Mouse (Mus musculus): ENCODE data around the gene Vmn1r80.
"Not testable (repeated sequence)": the region's sequence is repeated elsewhere in the genome, so short reads cannot be mapped to it uniquely, and the experiment has no call there.

The Vmn1r80 gene

DNA sequence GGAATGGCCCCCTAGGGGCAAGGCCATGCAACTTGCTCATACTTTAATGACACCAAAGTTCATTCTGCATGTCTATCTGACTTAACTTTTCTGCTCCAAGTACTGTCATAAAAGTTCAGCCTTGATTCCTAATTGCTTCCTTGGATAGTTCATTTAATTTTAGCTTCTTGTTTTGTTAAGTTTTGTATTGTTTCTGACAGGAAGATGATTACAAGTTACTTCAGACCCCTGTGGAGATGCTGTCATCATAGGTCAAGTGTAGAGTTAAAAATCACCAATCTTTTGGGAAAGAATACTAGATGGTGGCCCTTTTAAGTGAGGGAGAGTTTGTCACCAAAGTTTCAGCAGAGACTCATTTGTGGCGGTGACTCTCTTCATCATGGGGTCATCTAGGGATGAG lies at the start of gene Vmn1r80:
Gene Vmn1r80 (plus strand): TSS at position 301 of the 400 bp plus-strand sequence.
- DNase-seq (ENCODE audit: low spot score in 2 of 2) = no peak

DNA sequence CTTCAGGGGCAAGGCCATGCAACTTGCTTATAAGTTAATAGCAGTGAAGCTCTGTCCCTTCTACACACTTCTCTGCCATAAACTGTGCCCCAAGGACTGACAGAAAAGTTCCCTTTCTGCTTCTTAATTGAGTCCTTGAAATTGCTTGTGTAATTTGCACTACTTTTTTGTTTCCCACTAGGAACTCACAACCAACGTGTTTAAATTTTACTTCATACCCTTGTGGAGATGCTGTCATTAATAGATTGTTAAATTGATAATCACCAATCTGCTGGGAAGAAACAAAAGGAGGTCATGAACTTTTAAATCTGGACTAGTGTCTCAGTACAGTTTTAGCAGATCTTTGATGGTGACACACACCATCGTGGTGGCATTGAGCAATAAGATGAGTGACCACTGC lies 39.1 kb upstream of the Vmn1r80 start, which contains the start of gene Vmn1r78:
Gene Vmn1r78 (plus strand): TSS at position 301 of the 400 bp plus-strand sequence.
- no peak for DNase-seq (ENCODE audit: low spot score in 2 of 2)

DNA sequence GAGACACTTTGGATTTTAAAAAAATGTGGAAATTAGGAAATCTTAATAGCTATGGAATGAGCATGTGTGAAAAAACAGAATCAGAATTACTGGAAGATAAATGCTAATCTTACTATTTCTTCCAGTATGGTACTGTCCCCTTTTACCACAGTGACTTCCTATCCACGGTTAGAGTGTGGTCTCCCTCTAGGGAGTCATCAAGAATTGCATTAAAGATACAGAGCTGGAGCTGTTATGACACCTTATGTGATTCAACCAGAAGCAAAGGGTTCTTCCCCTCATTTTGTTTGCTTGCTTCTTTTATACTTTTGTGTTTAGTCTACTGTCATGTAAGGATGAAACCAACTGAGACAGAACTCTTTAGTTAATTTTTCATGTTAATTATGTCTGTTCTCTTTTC lies 32.6 kb upstream of the Vmn1r80 start:
- not testable (repeated sequence) for DNase-seq (ENCODE audit: low spot score in 2 of 2)

DNA sequence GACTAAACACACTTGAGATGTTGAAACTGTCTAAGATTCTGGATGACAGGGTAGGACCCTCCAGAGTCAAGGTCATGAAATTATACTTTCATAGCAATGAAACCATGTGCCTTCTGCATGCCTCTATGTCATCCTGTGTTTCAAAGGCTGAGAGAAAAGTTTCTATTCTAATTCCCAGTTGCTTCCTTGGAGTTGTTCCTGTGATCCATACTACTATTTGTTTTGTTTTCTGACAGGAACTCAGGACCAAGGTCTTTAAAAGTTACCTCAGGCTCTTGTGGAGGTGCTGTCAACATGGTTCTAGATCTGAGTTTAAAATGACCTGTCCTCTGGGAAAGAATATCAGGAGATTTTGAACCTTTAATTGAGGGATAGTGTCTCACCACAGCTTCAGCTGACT lies 18.1 kb upstream of the Vmn1r80 start, which contains the start of gene Vmn1r79:
Gene Vmn1r79 (plus strand): TSS at position 301 of the 400 bp plus-strand sequence.
- DNase-seq (ENCODE audit: low spot score in 2 of 2) = not testable (repeated sequence)

DNA sequence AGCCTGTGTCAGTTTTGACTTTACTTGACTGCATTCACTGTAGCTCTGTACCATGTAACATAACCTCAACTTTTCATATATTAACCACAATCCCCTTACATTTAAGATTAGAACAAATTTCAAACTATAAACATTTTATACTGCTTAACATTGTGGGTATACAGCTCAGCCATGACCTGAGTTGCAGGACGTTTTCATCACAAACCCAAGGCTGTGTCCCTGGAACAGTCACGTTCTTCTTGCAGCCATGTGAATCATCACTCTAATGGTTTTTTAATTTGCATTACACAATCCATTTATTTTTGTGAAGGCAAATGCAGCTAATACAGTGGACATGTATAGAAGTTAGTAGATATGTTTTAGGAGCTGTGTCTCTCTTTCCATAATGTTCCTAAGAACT lies 16.2 kb upstream of the Vmn1r80 start:
- not testable (repeated sequence) for DNase-seq (ENCODE audit: low spot score in 2 of 2)

DNA sequence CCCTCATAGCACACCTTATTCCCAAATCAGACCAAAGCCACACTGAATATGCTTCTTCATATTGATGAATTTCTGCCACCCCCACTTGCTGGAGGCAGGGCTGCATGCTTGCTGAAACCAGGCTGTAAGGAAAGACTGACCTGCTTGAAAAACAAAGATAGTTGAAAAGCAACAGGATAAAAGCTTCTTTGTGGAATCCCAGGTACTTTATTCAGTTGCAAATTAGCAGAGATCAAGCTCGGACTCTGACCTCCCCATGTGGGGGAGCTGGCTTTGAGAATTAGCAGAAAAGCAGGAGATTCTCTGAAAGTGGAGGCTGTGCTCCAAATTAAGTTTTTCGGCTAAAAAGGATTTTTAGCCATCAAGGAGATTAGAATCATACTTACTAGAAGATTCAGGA lies 15.1 kb downstream of the Vmn1r80 start:
- DNase-seq (ENCODE audit: low spot score in 2 of 2) = no peak
